Mouse (Mus musculus) retina, adult 2 months (tissue): ENCODE results near the gene Sec16b.

ENCODE experiments used
- DNase-seq: peaks from one replicate; pipeline ENCODE4 v3.0.0-alpha.2; 2012; ENCODE audit warnings: low read depth, low spot score

The Sec16b gene

GRCm38 (mm10) chr1:157512690-157513448 is 6.3 kb downstream of the Sec16b start:
- DNase-seq: no peak

- no peak for DNase-seq
These were observed 7.0 kb downstream of the Sec16b start for GRCm38 (mm10) chr1:157513559-157513958.

DNA sequence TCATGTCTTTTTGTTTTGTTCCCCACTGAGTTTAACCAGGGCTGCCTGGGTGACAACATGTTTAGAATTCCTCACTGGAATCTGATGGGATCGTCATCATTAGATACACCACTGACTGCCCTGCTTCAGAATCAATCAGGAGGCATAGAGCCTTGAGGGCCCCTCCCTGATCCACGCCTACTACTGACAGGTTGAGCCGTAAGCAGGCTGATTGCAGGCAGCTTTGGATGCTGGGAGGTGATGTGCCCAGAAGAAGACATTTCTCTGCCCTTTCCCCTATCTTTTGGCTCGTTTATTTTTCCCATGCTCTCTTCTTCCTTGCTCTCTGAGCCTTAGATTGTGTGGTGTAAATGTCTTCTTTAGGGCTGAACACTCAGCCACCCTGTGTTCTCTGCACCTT is 7.8 kb downstream of the Sec16b start:
- no peak for DNase-seq

DNA sequence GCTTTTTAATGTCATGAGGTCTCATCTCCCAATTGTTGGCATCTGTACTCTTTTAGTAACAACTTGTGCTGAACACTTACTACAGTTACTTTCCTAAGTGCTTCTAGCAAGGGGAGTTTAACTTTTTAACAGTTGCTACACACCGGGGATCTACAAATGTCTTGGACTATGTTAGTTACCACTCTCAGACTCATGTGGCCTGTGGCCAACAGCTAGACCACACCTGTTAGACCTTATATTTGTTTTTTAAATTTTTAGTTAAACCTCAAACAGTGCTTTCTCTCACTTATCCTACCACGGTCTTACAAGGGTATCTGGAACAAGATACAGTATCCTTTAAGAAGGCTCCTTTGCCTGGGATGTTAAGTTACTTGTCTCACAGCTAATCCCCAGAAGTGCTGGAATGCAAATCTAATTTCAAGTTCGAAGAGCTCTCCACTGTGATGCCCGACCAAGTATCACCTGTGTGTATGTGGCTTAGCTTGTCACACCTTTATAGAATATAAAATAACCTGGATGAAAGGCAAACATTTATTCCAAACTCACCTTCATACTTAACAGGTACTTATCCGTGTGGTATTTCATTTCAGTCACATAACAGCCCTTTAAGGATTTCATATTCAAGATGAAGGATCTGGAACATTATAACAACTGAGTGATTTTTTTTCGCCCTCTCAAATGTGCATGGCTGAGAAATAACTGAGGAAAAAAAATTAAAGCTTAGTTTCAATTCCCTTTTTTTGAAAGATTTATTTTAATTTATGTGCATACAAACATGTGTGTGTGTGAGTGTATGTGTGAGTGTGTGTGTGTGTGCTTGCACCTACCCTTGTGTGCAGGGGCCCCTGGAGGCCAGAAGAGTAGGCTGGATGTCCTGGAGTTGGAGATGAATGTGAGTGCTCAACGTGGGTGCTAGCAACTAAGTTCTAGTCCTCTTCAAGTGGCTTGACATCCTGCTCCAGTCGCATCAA is 10.6 kb downstream of the Sec16b start:
- no peak for DNase-seq

DNA sequence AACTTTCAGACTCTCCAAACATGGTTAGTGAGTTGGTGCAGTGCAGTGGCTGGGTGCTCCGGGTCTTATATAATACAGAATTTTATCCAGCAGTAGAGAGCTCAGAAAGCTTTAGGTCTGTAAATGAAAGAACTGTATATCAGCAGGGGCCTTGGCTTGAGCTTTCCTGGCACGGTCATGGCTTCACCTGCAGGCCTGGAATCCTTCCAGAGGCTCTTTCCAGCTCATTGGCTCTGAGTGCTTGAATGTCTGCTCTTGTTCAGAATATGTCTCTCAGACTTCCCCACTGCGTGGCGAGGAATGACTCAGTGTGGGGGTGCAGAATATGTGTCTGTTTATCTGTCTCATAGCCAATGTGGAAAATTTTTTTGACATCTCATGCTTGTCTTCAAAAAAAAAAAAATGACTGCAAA is 11.6 kb downstream of the Sec16b start:
- no peak for DNase-seq

DNA sequence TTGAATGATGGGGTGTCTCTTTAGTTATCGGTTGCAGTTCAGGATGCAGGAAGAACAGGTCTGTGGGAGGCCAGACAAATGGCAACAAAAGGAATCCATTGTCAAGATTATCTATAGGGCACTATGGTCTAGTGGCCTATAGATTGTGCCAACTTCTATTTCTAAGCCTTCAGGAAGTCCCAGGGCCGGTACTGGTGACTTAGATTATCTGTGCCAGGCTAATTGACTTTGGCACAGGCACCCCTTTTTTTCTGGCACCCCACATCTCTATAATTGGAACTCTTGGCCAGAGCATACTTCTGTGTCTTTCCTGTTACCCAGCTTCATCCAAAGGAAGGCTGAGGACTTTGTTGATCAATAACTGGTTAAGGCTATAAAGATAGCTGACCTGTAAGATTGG is 12.9 kb downstream of the Sec16b start:
- DNase-seq: no peak

GRCm38 (mm10) chr1:157522322-157522721 is 15.8 kb downstream of the Sec16b start:
- no peak for DNase-seq

DNA sequence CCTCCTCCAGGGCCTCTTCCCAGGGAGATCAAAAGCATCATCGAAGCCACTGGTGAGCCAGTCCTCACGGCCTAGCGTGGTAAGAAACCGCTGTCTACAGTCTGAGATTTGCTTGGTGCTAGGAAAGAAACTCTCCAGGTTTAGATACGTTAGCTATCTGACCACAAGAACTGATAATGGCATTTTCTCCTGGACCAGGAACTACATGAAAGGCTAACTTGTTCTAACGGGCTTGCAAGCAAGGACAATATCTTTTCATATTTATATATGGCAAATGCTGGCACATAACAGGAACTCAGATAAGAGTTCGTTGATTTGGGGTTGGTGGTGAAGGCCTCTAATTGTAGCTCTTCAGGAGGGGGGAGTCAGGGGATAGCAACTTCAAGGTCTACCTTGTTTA is 18.2 kb downstream of the Sec16b start:
- no peak for DNase-seq

- DNase-seq: no peak
These were observed 19.3 kb downstream of the Sec16b start for GRCm38 (mm10) chr1:157525692-157526354.

- DNase-seq: no peak
These were observed 20.1 kb downstream of the Sec16b start for GRCm38 (mm10) chr1:157526625-157527024.

DNA sequence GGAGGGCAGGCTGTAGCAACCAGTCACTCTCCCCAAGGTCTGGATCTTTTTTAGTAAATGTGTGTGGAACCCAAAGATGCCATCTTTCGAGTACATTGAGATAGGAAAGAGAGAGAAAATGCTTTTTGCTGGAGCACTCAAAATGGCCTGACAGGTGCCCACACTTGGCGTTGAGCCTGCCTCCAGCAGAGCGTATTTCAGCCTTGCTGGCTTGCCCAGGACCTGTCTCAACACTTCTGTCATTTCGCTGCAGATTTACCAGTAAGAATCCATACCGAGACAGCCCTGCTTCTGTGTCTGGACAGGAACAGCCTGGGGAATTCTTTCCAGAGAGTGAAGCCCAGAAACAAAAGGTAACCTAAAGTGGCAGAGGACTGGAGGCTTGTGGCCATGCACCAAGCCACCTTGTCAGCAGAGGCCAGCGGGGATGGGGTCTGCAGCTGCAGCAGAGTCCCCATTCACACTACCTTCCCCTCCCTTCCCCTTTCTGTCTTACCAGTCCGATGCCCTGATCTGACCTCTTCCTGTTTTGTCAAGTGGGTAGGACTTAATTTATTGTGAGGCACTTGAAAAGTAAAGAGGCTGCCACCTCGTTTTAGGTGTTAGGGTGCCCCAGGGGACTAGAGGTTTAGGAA is 26.4 kb downstream of the Sec16b start:
- DNase-seq: no peak

DNA sequence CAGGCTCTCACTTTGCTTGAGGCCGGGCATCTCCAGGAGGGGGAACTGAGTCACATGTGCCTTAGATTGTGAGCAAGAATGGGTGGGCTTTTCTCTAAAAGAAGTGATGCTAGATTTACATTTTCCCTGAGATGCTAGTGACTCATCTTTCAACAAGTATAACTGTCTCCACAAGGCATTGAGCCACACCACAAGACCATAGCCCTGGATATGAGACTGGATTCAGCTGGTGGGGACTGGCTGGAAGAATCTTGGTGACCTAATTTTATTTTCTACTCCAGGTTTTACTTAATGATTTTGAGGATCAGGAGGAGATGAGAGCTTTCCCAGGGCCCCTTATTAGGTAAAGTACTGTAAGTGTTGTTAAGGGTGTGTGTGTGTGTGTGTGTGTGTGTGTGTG is 29.0 kb downstream of the Sec16b start:
- no peak for DNase-seq

- DNase-seq: peak; percentile 16
These were observed 29.9 kb downstream of the Sec16b start for GRCm38 (mm10) chr1:157536471-157536870.

DNA sequence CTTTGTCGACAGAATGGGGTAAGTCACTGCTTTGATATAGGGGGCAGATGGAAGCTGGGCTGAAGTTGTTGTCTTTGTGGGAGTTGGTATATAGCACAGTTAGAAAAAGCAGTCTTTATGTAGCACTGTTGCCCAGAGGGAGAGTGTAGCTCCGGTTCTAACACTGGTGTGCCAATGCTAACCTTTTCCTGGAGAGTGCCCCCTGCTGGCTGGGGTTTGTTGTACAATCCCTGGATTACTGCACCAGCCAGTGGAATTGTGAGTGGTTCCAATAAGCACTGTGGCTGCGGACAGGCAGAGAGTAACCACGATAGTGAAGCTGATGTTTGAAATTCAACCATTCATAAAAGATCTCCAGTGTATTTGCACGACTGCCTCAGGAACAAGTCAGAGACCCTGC is 31.1 kb downstream of the Sec16b start:
- DNase-seq: no peak

GRCm38 (mm10) chr1:157545056-157545455 is 38.5 kb downstream of the Sec16b start:
- DNase-seq: no peak

GRCm38 (mm10) chr1:157547658-157548057 is 41.1 kb downstream of the Sec16b start:
- no peak for DNase-seq

- DNase-seq: no peak
These were observed 43.2 kb downstream of the Sec16b start for GRCm38 (mm10) chr1:157549721-157550120.

DNA sequence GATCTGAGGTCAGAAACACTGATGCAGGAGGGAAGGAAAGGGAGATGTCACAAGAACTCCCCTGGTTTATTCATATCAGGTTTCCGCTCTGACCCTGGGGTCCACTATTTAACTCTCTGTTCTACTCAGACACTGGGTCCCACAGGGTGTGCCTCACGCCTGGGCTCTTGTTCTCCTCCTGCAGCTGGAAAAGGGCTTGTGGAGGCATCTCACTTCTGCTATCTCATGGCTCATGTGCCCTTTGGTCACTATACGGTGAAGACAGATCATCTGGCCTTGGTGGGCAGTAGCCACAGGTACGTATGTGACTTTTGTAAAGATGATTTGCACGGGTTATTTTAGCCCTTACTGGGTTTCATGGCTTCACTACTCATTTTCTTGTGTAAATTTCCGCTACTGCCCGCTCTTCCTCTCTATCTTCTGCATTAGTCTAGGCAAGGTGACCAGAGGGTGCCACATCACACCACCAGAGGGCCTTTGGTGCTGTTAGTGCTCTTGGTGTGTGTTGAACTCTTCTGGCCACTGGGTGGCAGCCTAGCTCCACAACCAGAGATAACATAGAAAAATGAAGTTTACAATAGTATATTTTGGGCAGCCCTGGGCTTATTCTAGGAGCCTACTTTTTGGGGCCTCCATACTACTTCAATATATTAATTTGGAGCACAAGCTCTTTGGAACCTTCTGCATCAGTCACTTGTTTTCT is 46.4 kb downstream of the Sec16b start:
- DNase-seq: peak; percentile 43

DNA sequence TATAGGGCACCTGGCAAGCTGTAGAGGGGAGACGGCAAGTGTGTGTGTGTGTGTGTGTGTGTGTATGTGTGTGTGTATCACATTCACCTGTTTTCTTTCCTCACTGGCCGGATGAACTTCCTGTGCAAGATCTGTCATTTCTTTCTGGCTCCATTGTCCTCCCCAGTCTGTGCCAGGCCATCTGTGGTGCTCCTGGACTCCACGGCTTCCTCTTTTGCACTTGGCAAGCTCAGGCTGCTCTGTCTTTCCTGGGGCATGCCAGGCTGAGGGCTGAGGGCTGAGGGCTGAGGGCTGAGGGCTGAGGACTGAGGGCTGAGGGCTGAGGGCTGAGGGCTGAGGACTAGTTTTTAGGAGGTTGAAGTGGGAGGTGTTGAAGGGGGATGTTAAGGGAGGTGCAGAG is 47.6 kb downstream of the Sec16b start:
- no peak for DNase-seq

GRCm38 (mm10) chr1:157554686-157555530 is 48.4 kb downstream of the Sec16b start:
- no peak for DNase-seq
